Mouse (Mus musculus): Measurements from ENCODE around the gene Pxdc1. TPM values are rescaled to one million over a fixed set of nuclear protein-coding genes. Genes with fewer than 3 reads are reported as not detected.

Gene Pxdc1
- polyA plus RNA-seq, 1 experiment = 8.9 TPM

GRCm38 (mm10) chr13:34602757-34603156 lies 50.5 kb downstream of the Pxdc1 start:
- WGBS = 73% methylated on average over 2 of the region's 2 CpGs
- TF ChIP-seq CTCF (conservative IDR thresholded peaks at IDR 0.05; ENCODE audit: insufficient read depth, insufficient read length, low read depth, low read length) (no peak), POLR2A (IDR thresholded peaks at IDR 0.05; ENCODE audit: low read depth, low read length) (no peak)
- Histone ChIP-seq H3K27me3 (replicated peaks; ENCODE audit: control insufficient read depth, insufficient read depth, low read length) (no peaks in the 10 kb centered on the region), H3K27ac (ENCODE audit: insufficient read depth, low read depth, low read length) (no peak overlapping the region), H3K4me1 (ENCODE audit: control insufficient read depth, insufficient read depth, low read length) (no peaks in the 10 kb centered on the region), H3K36me3 (ENCODE audit: control insufficient read depth, insufficient read depth, low read length) (no peaks in the 10 kb centered on the region), H3K4me3 (ENCODE audit: insufficient read depth, low read depth, low read length) (no peak overlapping the region)
- DNase-seq = no peak

DNA sequence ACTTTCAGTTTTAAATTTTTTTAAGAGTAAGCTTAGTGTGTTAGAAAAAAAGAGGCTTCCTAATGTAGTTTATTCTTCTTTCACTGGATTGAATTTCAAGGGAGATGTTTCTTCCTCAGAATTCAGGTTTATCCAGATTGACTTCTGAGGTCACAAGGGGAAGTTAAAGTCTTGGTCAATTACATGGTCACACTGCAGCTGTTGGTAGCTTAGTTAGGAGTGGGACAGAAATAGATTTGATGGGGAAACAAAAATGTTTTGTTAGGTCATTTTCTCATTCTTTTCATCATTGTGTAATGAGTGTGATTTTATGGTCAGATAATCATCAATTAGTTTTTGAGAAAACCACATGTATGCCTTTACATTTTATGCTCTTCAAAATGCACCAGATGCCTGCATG lies 56.5 kb downstream of the Pxdc1 start:
- H3K27me3 ChIP-seq (replicated peaks; ENCODE audit: control insufficient read depth, insufficient read depth, low read length) = no peaks in the 10 kb centered on the region
- no peak overlapping the region for H3K4me3 ChIP-seq (ENCODE audit: insufficient read depth, low read depth, low read length)
- no peaks in the 10 kb centered on the region for H3K36me3 ChIP-seq (ENCODE audit: control insufficient read depth, insufficient read depth, low read length)
- no peak overlapping the region for H3K27ac ChIP-seq (ENCODE audit: insufficient read depth, low read depth, low read length)
- H3K4me1 ChIP-seq (ENCODE audit: control insufficient read depth, insufficient read depth, low read length) = no peaks in the 10 kb centered on the region
- TF ChIP-seq CTCF (conservative IDR thresholded peaks at IDR 0.05; ENCODE audit: insufficient read depth, insufficient read length, low read depth, low read length) (no peak), POLR2A (IDR thresholded peaks at IDR 0.05; ENCODE audit: low read depth, low read length) (no peak)
- DNase-seq = no peak

Other genes with a start within 250 kb of the Pxdc1 start
- 0.09 TPM in 1 of 2 replicates, not detected in the other for gene Fam50b, start 81.4 kb upstream of the Pxdc1 start, polyA plus RNA-seq (2012; rRNA removed)
- gene Prpf4b, start 221.8 kb upstream of the Pxdc1 start, polyA plus RNA-seq (2012; rRNA removed) = 10.3 and 15.3 TPM in 2 replicates